Comparison of ENCODE assay signal across 8 mouse cellular contexts in the genomic region with DNA sequence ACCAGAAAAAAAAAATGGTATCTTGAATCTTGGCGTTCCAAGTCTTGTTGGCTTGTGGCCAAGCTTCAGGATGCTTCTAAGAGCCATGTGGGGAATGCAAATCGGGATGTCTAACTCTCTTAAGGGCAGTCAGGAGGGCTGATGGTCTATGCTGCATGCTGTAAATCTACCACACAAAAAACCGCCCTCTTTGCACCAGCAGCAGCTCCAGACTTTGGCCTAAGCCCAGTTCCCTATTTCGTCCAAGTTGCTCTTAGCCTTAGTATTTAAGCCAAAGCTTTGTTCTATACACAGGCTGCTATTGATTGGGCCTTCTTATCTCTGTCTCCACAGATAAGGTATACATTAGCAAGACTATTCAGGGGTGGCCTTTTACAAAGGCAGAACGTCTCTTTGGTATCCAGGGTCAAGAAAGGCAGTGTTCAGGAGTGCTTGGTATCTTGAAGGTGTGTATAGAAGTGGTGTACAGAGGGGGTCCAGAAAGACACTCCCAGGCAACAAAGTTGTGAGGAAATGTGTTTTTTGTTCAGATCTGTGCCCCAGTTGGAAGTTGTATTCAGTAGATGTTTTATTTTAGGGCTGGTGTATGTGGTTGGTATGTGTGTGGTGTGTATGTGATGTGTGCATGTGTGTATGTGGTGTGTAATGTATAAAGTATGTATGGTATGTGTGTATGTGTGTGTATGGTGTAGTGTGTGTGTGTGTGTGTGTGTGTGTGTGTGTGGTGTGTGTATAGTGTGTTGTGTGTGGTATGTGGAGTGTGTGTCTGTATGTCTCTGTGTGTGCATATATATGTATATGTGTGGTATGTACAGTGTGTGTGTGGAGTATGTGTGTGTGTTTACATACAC.
DNase-seq lines count a peak whose midpoint lies in the region; ATAC-seq and TF ChIP-seq lines count a peak whose summit lies in the region.

No protein-coding gene starts in this region.

- peaks cover 32% of the 10 kb centered on the region for H3K4me1 ChIP-seq in lung, embryonic 16.5 days (replicated peaks; ENCODE audit: control insufficient read depth, insufficient read depth, low read length)
- H3K4me1 ChIP-seq in intestine, embryonic 14.5 days (replicated peaks; ENCODE audit: control insufficient read depth, insufficient read depth, low read length) = 0 out of 2 replicates have a peak, but pooled peaks cover 14% of the 10 kb centered on the region
- peaks cover 2% of the 10 kb centered on the region; the same call in 1 of the 2 replicates for H3K4me1 ChIP-seq in thymus, adult 2 months (replicated peaks; ENCODE audit: control insufficient read depth, insufficient read depth, low read length)

- H3K9me3 ChIP-seq in lung, embryonic 16.5 days (ENCODE audit: control insufficient read depth, low read length) = no peaks in the 10 kb centered on the region
- no peaks in the 10 kb centered on the region for H3K9me3 ChIP-seq in intestine, embryonic 14.5 days (ENCODE audit: control insufficient read depth, low read length)

- H3K27me3 ChIP-seq in lung, embryonic 16.5 days (ENCODE audit: control insufficient read depth, insufficient read depth, low read depth, low read length) = no peaks in the 10 kb centered on the region
- H3K27me3 ChIP-seq in intestine, embryonic 14.5 days (replicated peaks; ENCODE audit: control insufficient read depth, insufficient read depth, low read length) = no peaks in the 10 kb centered on the region
- no peaks in the 10 kb centered on the region for H3K27me3 ChIP-seq in thymus, adult 2 months (ENCODE audit: control insufficient read depth, insufficient read depth, low read length)

- H3K36me3 ChIP-seq in lung, embryonic 16.5 days (ENCODE audit: control insufficient read depth, insufficient read depth, low read length) = no peaks in the 10 kb centered on the region
- H3K36me3 ChIP-seq in intestine, embryonic 14.5 days (ENCODE audit: control insufficient read depth, insufficient read depth, low read length) = no peaks in the 10 kb centered on the region
- H3K36me3 ChIP-seq in thymus, adult 2 months (ENCODE audit: control insufficient read depth, insufficient read depth, low read length) = no peaks in the 10 kb centered on the region

- no peak for TF ChIP-seq CTCF in thymus, adult 2 months (IDR thresholded peaks at IDR 0.05; ENCODE audit: borderline replicate concordance, control insufficient read depth, extremely low read depth, insufficient read depth, low read length, poor library complexity)
- TF ChIP-seq CTCF in layer of hippocampus, adult 2 months (conservative IDR thresholded peaks at IDR 0.05) = no peak

- no peak for TF ChIP-seq POLR2A in thymus, adult 2 months (IDR thresholded peaks at IDR 0.05; ENCODE audit: control insufficient read depth, extremely low read depth, insufficient read depth, low read length, poor library complexity)

- H3K9ac ChIP-seq in lung, embryonic 16.5 days (ENCODE audit: low read length) = no peak overlapping the region
- H3K9ac ChIP-seq in intestine, embryonic 14.5 days (ENCODE audit: low read length) = no peak overlapping the region

- no peak overlapping the region for H3K4me2 ChIP-seq in lung, embryonic 16.5 days (ENCODE audit: low read depth, low read length)
- H3K4me2 ChIP-seq in intestine, embryonic 14.5 days (ENCODE audit: low read length) = no peak overlapping the region

- H3K4me3 ChIP-seq in lung, embryonic 16.5 days (ENCODE audit: low read length) = no peak overlapping the region
- H3K4me3 ChIP-seq in intestine, embryonic 14.5 days (ENCODE audit: low read depth, low read length) = no peak overlapping the region
- no peak overlapping the region for H3K4me3 ChIP-seq in thymus, adult 2 months (ENCODE audit: control insufficient read depth, insufficient read depth, low read length)
- H3K4me3 ChIP-seq in layer of hippocampus, adult 2 months = no peak overlapping the region

- peak; percentile 10 to 18 for DNase-seq in cerebellum, postnatal 14 days
- no peak for DNase-seq in cerebellum, postnatal 4 days (ENCODE audit: low spot score in 2 of 2)
- no peak for DNase-seq in lung, adult 18-20 months
- peak; percentile 61 for DNase-seq in intestine, embryonic 14.5 days (ENCODE audit: low spot score)
- DNase-seq in right cerebral cortex, adult 18-20 months = peak; percentile 65
- no peak for DNase-seq in thymus, adult 2 months
- no peak for DNase-seq in layer of hippocampus, adult 2 months (ENCODE audit: low spot score in 2 of 2)

- ATAC-seq in lung, embryonic 16.5 days (ENCODE audit: low read depth) = peak; percentile 77
- peak; percentile 75 for ATAC-seq in intestine, embryonic 14.5 days (replicated peaks; ENCODE audit: low FRiP score, low TSS enrichment, low read depth)

- WGBS in lung, embryonic 16.5 days = 14% methylated on average over 5 of the region's 5 CpGs
- 21% methylated on average over 5 of the region's 5 CpGs for WGBS in intestine, embryonic 14.5 days
- 75% methylated on average over 5 of the region's 5 CpGs for whole genome bisulfite sequencing in thymus, adult 2 months

- H3K27ac ChIP-seq in lung, embryonic 16.5 days (ENCODE audit: low read length) = peak overlapping the region; percentile 51
- H3K27ac ChIP-seq in intestine, embryonic 14.5 days (ENCODE audit: low read depth) = peak overlapping the region; percentile 62; the same call in 1 of the 2 replicates
- H3K27ac ChIP-seq in thymus, adult 2 months (ENCODE audit: control insufficient read depth, insufficient read depth, low read length) = no peak overlapping the region
- H3K27ac ChIP-seq in layer of hippocampus, adult 2 months = no peak overlapping the region

Comparison
In these comparisons a context has a peak if more than half of its experiments do, and no peak if none do; other contexts are left out.
1. DNase-seq: peak in cerebellum, postnatal 14 days (2 of 2), intestine, embryonic 14.5 days (single experiment) and right cerebral cortex, adult 18-20 months (single experiment); none in cerebellum, postnatal 4 days (0 of 2), lung, adult 18-20 months (0 of 2), thymus, adult 2 months (single experiment) and layer of hippocampus, adult 2 months (0 of 2).
2. H3K27ac ChIP-seq: peak in lung, embryonic 16.5 days (single experiment) and intestine, embryonic 14.5 days (single experiment); none in thymus, adult 2 months (single experiment) and layer of hippocampus, adult 2 months (single experiment).